Mouse (Mus musculus) liver, embryonic 11.5 days (tissue): ENCODE measurements around the gene a. TPM values are rescaled to one million over a fixed set of nuclear protein-coding genes. Genes with fewer than 3 reads are reported as not detected.
"Not testable (repeated sequence)": the region's sequence is repeated elsewhere in the genome, so short reads cannot be mapped to it uniquely, and the experiment has no call there.

Experiments
- ATAC-seq: fragments of 200-750 bp; cut with Nextera tagmentation; replicated peaks from 2 replicates; pipeline ENCODE4 v1.8.0; 2017; ENCODE audit warnings: moderate number of reproducible peaks, mild to moderate bottlenecking, moderate TSS enrichment, moderate library complexity; ENCODE audit not compliant: low FRiP score
- DNase-seq: peaks from one replicate; pipeline ENCODE4 v3.0.0-alpha.2; 2017; ENCODE audit warnings: low spot score
- H3K27ac ChIP-seq: fragments of 300-500 bp; sonication (generic); 2 replicates; pipeline ENCODE4 v1.5.1; 2014; ENCODE audit warnings: mild to moderate bottlenecking, low read depth, low read length, control low read depth
- H3K27me3 ChIP-seq: fragments of 300-500 bp; sonication (generic); replicated peaks from 2 replicates; pipeline ENCODE4 v1.6.1; 2014; ENCODE audit warnings: low read length, mixed read lengths; ENCODE audit not compliant: control insufficient read depth, insufficient read depth
- H3K36me3 ChIP-seq: fragments of 300-500 bp; sonication (generic); 2 replicates; pipeline ENCODE4 v1.6.1; 2014; ENCODE audit warnings: mild to moderate bottlenecking, low read length, moderate library complexity, mixed read lengths; ENCODE audit not compliant: control insufficient read depth, insufficient read depth
- H3K4me1 ChIP-seq: fragments of 300-500 bp; sonication (generic); replicated peaks from 2 replicates; pipeline ENCODE4 v1.6.1; 2014; ENCODE audit warnings: low read length, mixed read lengths; ENCODE audit not compliant: control insufficient read depth, insufficient read depth
- H3K4me2 ChIP-seq: fragments of 300-500 bp; sonication (generic); 2 replicates; pipeline ENCODE4 v1.6.1; 2014; ENCODE audit warnings: mild to moderate bottlenecking, control low read depth, moderate library complexity
- H3K4me3 ChIP-seq: fragments of 300-500 bp; sonication (generic); 2 replicates; pipeline ENCODE4 v1.5.1; 2014; ENCODE audit warnings: low read depth, low read length, control low read depth
- H3K9ac ChIP-seq: fragments of 300-500 bp; sonication (generic); 2 replicates; pipeline ENCODE4 v1.6.1; 2014; ENCODE audit warnings: low read depth, low read length, control low read depth
- H3K9me3 ChIP-seq: fragments of 300-500 bp; sonication (generic); 2 replicates; pipeline ENCODE4 v1.6.1; 2016; ENCODE audit warnings: low read length, inconsistent platforms, mixed read lengths; ENCODE audit not compliant: control insufficient read depth
- WGBS: fragments of 180-500 bp; shearing (Covaris S2); extraction: QIAGEN DNeasy Blood & Tissue Kit; methylation state at CpG from one replicate; pipeline ENCODE4 v1.1.7; 2014; 5-methylcytosine and 5-hydroxymethylcytosine counted together
- polyA plus RNA-seq: library from polyadenylated mRNA; unstranded; fragments of >200 nt; fragmentation: Nextera tagmentation; extraction: Ambion mirVana; gene quantifications from 2 replicates; pipeline ENCODE4 v1.2.1, GENCODE M21; 2014

The a gene
- polyA plus RNA-seq, 1 experiment from 2014 or later = 0.62 TPM

GRCm38 (mm10) chr2:154892201-154893044 lies 101.2 kb downstream of the a start, which contains the start of gene Eif2s2:
Gene Eif2s2 (minus strand): TSS chr2:154892935.
- WGBS = under 1% methylated on average over 75 of the region's 75 CpGs
- Histone ChIP-seq H3K4me3 (peak within 1 kb of the TSS; percentile 97), H3K9ac (peak within 1 kb of the TSS; percentile 97), H3K9me3 (no peaks in the 10 kb centered on the region), H3K27ac (peak within 1 kb of the TSS; percentile 92), H3K4me1 (peaks cover 11% of the 10 kb centered on the region), H3K27me3 (no peaks in the 10 kb centered on the region), H3K4me2 (peak within 1 kb of the TSS; percentile 91), H3K36me3 (peaks cover 3% of the 10 kb centered on the region; the same call in 1 of the 2 replicates)
- peak; percentile 97 for ATAC-seq
- DNase-seq = peak; percentile 91

- Histone ChIP-seq H3K36me3 (no peaks in the 10 kb centered on the region; the same call in 1 of the 2 replicates), H3K27me3 (no peaks in the 10 kb centered on the region), H3K9ac (peak overlapping the region; percentile 61), H3K4me3 (peak overlapping the region; percentile 97), H3K4me1 (peaks cover 11% of the 10 kb centered on the region), H3K9me3 (no peaks in the 10 kb centered on the region), H3K4me2 (peak overlapping the region; percentile 80), H3K27ac (no peak overlapping the region)
- DNase-seq (no peak), ATAC-seq (peak; percentile 33; the same call in 1 of the 2 replicates)
- WGBS = 10% methylated on average over 12 of the region's 12 CpGs
These were observed 101.8 kb downstream of the a start for GRCm38 (mm10) chr2:154893045-154893385.

- Histone ChIP-seq H3K9ac (no peak overlapping the region), H3K9me3 (no peaks in the 10 kb centered on the region), H3K36me3 (no peaks in the 10 kb centered on the region), H3K4me3 (peak overlapping the region; percentile 97; the same call in 1 of the 2 replicates), H3K27ac (no peak overlapping the region), H3K4me1 (peaks cover 11% of the 10 kb centered on the region), H3K27me3 (no peaks in the 10 kb centered on the region), H3K4me2 (peak overlapping the region; percentile 80)
- no peak for DNase-seq
- WGBS = 67% methylated on average over 4 of the region's 4 CpGs
- ATAC-seq = no peak
These were observed 102.3 kb downstream of the a start for GRCm38 (mm10) chr2:154893548-154893947.

- WGBS = 82% methylated on average over 7 of the region's 8 CpGs
- H3K27ac ChIP-seq, H3K4me1 ChIP-seq, H3K4me2 ChIP-seq, ATAC-seq, H3K4me3 ChIP-seq, H3K9me3 ChIP-seq, H3K9ac ChIP-seq, H3K36me3 ChIP-seq, DNase-seq, H3K27me3 ChIP-seq: not testable (repeated sequence)
These were observed 107.8 kb downstream of the a start for GRCm38 (mm10) chr2:154899004-154899403.

GRCm38 (mm10) chr2:154899412-154899811 lies 108.2 kb downstream of the a start:
- not testable (repeated sequence) for H3K9me3 ChIP-seq, H3K27ac ChIP-seq, ATAC-seq, H3K27me3 ChIP-seq, H3K9ac ChIP-seq, H3K36me3 ChIP-seq, H3K4me1 ChIP-seq, H3K4me2 ChIP-seq, DNase-seq, H3K4me3 ChIP-seq
- 77% methylated on average over 4 of the region's 4 CpGs for WGBS

GRCm38 (mm10) chr2:154902111-154902510 lies 110.9 kb downstream of the a start:
- Histone ChIP-seq H3K27me3 (no peaks in the 10 kb centered on the region), H3K4me2 (no peak overlapping the region), H3K9me3 (no peaks in the 10 kb centered on the region), H3K36me3 (no peaks in the 10 kb centered on the region), H3K27ac (no peak overlapping the region), H3K4me3 (no peak overlapping the region), H3K4me1 (no peaks in the 10 kb centered on the region), H3K9ac (no peak overlapping the region)
- no peak for ATAC-seq
- no peak for DNase-seq
- 76% methylated on average over 3 of the region's 3 CpGs for WGBS

- ATAC-seq (no peak), DNase-seq (no peak)
- H3K4me1 ChIP-seq = no peaks in the 10 kb centered on the region
- H3K36me3 ChIP-seq = no peaks in the 10 kb centered on the region
- no peak overlapping the region for H3K9ac ChIP-seq
- no peak overlapping the region for H3K4me3 ChIP-seq
- H3K4me2 ChIP-seq = no peak overlapping the region
- no peaks in the 10 kb centered on the region for H3K27me3 ChIP-seq
- 44% methylated on average over 2 of the region's 2 CpGs for WGBS
- H3K27ac ChIP-seq = no peak overlapping the region
- H3K9me3 ChIP-seq = no peaks in the 10 kb centered on the region
These were observed 114.6 kb downstream of the a start for GRCm38 (mm10) chr2:154905796-154906195.

GRCm38 (mm10) chr2:154908223-154908622 lies 117.0 kb downstream of the a start:
- WGBS = 35% methylated on average over 2 of the region's 2 CpGs

GRCm38 (mm10) chr2:154909789-154910188 lies 118.6 kb downstream of the a start:
- DNase-seq (no peak), ATAC-seq (no peak)
- Histone ChIP-seq H3K4me1 (no peaks in the 10 kb centered on the region), H3K9ac (no peak overlapping the region), H3K4me3 (no peak overlapping the region), H3K27me3 (no peaks in the 10 kb centered on the region), H3K4me2 (no peak overlapping the region), H3K36me3 (no peaks in the 10 kb centered on the region), H3K27ac (no peak overlapping the region), H3K9me3 (no peaks in the 10 kb centered on the region)
- 71% methylated on average over 6 of the region's 6 CpGs for WGBS

More at GRCm38 (mm10) chr2:154908223-154908622, 117.0 kb downstream of the a start:
- H3K4me3 ChIP-seq, H3K27me3 ChIP-seq, H3K4me1 ChIP-seq, H3K4me2 ChIP-seq, DNase-seq, H3K9ac ChIP-seq, H3K36me3 ChIP-seq, H3K9me3 ChIP-seq, ATAC-seq, H3K27ac ChIP-seq: not testable (repeated sequence)
